Mouse (Mus musculus) erythroid progenitor cell, adult 5-6 weeks (primary cell): ENCODE data around the gene Elk3. TPM values are rescaled to one million over a fixed set of nuclear protein-coding genes. Genes with fewer than 3 reads are reported as not detected.

Experiments used
- ATAC-seq: replicated peaks from 2 replicates; pipeline ENCODE4 v1.8.0; 2016; ENCODE audit warnings: moderate number of reproducible peaks, mild to moderate bottlenecking, moderate TSS enrichment, inconsistent platforms; ENCODE audit not compliant: poor library complexity, low FRiP score, severe bottlenecking
- total RNA-seq, 2 experiments: library from RNA; stranded (forward) in 1 of 2; stranded (reverse) in 1 of 2; fragments of 150-400 nt in 1 of 2; fragments of 186-747, 209-891 nt in 1 of 2; gene quantifications; 2 replicates each; pipeline versions ENCODE4 v1.2.3 to v1.2.4; 2015 to 2017; ENCODE audit warnings: low replicate concordance in 2 of 2

Elk3 gene
- total RNA-seq, 2 experiments from 2014 or later = 3.9 to 5.0 TPM

DNA sequence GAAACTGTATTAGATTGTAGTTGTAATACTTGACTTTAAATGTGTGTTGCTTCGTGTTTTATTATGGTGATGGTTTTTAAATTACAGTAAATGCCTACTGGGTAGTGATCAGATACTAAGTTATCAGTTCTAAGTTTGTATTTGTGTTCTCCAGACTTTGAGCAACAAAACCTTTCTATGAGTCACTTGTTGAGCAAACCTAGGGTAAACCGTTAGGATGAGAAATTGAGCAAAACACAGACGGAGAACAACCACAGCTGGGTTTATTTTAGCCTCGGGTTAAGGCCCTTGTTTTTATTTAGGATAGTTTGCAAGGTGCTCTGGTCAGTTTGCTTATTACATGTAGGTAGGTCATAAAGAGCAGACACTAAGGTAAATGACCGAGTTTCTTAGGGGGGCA is 103.8 kb downstream of the Elk3 start:
- no peak for ATAC-seq

DNA sequence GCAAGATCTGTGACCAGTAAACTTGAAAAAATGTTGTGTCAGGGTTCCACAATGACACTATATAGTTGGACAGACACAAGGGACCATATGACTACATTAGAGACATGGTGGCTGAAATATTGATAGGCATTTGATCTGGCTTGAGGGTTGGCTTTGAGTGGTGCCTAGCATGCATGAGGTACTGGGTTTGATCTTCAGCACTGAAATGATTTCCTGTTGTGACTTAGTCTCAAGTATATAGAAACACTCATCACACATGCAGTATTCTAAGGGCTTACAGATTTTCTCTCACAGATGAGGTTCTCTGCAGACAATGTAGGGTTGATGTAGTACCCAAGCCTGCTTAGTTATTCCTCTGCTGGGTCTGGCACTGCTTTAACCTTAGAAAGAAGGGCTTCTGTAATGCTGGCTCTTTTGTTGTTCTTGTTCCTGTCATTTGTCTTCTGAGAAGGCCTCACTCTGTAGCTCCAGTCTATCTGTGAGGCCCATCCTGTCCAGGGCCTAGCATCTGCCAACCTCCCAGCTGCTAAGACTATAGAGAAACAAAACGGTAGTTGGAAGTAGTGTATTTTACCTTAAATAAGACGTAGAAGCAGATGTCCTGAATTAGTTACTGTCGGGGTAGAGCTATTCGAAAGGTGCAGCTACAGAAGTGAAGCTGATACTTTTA is 105.5 kb downstream of the Elk3 start:
- no peak for ATAC-seq

DNA sequence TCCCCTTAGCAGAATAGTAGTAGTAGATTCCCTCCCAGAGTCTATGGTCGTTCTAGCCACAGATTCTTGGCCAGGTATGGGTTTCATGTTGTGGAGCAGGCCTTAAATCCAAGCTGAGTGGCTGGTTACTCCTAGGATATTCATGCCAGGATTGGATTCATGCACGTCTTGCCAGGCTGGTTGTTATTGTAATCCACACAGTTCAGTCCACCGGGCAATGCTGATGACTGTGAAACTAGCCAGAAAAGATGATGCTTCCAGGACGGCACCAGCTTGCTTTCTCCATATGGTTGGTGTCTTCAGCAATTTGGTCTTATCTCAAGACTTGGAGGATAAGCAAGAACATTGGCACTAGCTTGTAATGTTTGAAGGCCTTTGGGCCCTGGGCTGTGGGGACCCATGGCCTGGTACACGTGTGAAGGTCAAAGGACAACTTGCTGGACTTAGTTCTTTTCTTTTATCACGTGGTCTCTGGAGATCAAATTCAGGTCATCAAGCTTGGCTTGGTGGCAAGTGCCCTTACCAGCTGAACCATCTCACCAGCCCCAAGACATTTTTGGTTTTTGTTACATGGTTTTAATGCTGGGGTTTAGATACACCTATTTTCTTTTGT is 109.0 kb downstream of the Elk3 start:
- no peak for ATAC-seq

DNA sequence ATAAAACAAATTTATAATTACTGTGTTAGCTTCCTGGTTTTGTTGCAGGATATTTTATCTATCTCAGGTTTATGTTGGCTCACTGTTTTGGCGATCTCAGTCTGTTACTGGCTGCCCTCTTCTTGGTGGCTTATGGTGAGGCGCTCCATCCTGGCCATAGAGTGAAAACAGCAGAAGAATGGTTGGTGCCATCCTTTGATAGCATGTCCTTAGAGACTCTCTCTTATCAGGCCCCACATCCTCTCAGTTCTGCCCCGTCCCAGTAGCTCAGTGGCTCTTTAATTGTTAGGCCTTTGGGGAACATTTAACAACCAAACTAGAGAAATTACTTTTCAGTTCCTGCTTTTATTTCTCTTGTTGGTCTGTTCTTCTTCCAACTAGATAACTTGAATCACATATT is 112.0 kb downstream of the Elk3 start:
- 0 out of 2 replicates have a peak, but pooled peaks have one; percentile 28 for ATAC-seq

Other genes with a start within 250 kb of the Elk3 start
- 2.2 TPM in 1 of 2 replicates, not detected in the other for gene Cfap54, start 229.5 kb downstream of the Elk3 start, total RNA-seq (2015; ENCODE audit: low replicate concordance)
- 3.6 TPM in 1 of 2 replicates, not detected in the other for gene Cfap54, start 229.5 kb downstream of the Elk3 start, total RNA-seq (2017; ENCODE audit: low replicate concordance)
- 65.2 and 109 TPM in 2 replicates for gene Cdk17, start 150.3 kb downstream of the Elk3 start, total RNA-seq (2015; ENCODE audit: low replicate concordance)
- 61.7 and 79.3 TPM in 2 replicates for gene Cdk17, start 150.3 kb downstream of the Elk3 start, total RNA-seq (2017; ENCODE audit: low replicate concordance)
- gene Lta4h, start 142.3 kb upstream of the Elk3 start, total RNA-seq (2015; ENCODE audit: low replicate concordance) = 142 and 159 TPM in 2 replicates
- gene Lta4h, start 142.3 kb upstream of the Elk3 start, total RNA-seq (2017; ENCODE audit: low replicate concordance) = 74.7 and 82.2 TPM in 2 replicates
- 2.2 TPM in 1 of 2 replicates, not detected in the other for gene Hal, start 177.6 kb upstream of the Elk3 start, total RNA-seq (2015; ENCODE audit: low replicate concordance)
- gene Hal, start 177.6 kb upstream of the Elk3 start, total RNA-seq (2017; ENCODE audit: low replicate concordance) = 1.4 TPM in 1 of 2 replicates, not detected in the other
- 0.42 TPM in 1 of 2 replicates, not detected in the other for gene Amdhd1, start 228.9 kb upstream of the Elk3 start, total RNA-seq (2015; ENCODE audit: low replicate concordance)
- not detected in 2 replicates for gene Amdhd1, start 228.9 kb upstream of the Elk3 start, total RNA-seq (2017; ENCODE audit: low replicate concordance)
- gene Ccdc38, start 229.5 kb upstream of the Elk3 start, total RNA-seq (2015; ENCODE audit: low replicate concordance) = not detected in 2 replicates
- 0.26 TPM in 1 of 2 replicates, not detected in the other for gene Ccdc38, start 229.5 kb upstream of the Elk3 start, total RNA-seq (2017; ENCODE audit: low replicate concordance)